Mouse (Mus musculus): Measurements from ENCODE around the gene Arhgap30.

Arhgap30 gene

GRCm38 (mm10) chr1:171388376-171389102 lies at the start of gene Arhgap30:
Gene Arhgap30 (plus strand): TSS chr1:171388954.
- DNase-seq (ENCODE audit: low read depth, low spot score), result peak; percentile 96

GRCm38 (mm10) chr1:171342262-171343207 lies 46.2 kb upstream of the Arhgap30 start:
- no peak for DNase-seq (ENCODE audit: low read depth, low spot score)

- DNase-seq (ENCODE audit: low read depth, low spot score), result peak; percentile 42
Observed at GRCm38 (mm10) chr1:171343922-171344677, 44.7 kb upstream of the Arhgap30 start.

GRCm38 (mm10) chr1:171344715-171345114 lies 44.0 kb upstream of the Arhgap30 start:
- DNase-seq (ENCODE audit: low read depth, low spot score), result no peak

GRCm38 (mm10) chr1:171345225-171346094 lies 43.3 kb upstream of the Arhgap30 start, which contains the start of the genes Nit1 and Pfdn2:
Gene Nit1 (minus strand): TSS chr1:171345646.
Gene Pfdn2 (plus strand): TSS chr1:171345670.
- peak; percentile 95 for DNase-seq (ENCODE audit: low read depth, low spot score)

- DNase-seq (ENCODE audit: low read depth, low spot score), result peak; percentile 41
Observed at GRCm38 (mm10) chr1:171346095-171346450, 42.7 kb upstream of the Arhgap30 start.

- no peak for DNase-seq (ENCODE audit: low read depth, low spot score)
Observed at GRCm38 (mm10) chr1:171348665-171349064, 40.1 kb upstream of the Arhgap30 start.

GRCm38 (mm10) chr1:171349210-171349609 lies 39.5 kb upstream of the Arhgap30 start:
- no peak for DNase-seq (ENCODE audit: low read depth, low spot score)

- DNase-seq (ENCODE audit: low read depth, low spot score), result peak; percentile 92
Observed at GRCm38 (mm10) chr1:171355812-171356340, 32.9 kb upstream of the Arhgap30 start.

GRCm38 (mm10) chr1:171356814-171357213 lies 31.9 kb upstream of the Arhgap30 start:
- no peak for DNase-seq (ENCODE audit: low read depth, low spot score)

- peak; percentile 81 for DNase-seq (ENCODE audit: low read depth, low spot score)
Observed at GRCm38 (mm10) chr1:171358421-171358820, 30.3 kb upstream of the Arhgap30 start.

GRCm38 (mm10) chr1:171360253-171360652 lies 28.5 kb upstream of the Arhgap30 start:
- DNase-seq (ENCODE audit: low read depth, low spot score), result no peak

GRCm38 (mm10) chr1:171360656-171361055 lies 28.1 kb upstream of the Arhgap30 start, which contains the start of gene Klhdc9:
Gene Klhdc9 (minus strand): TSS chr1:171360798.
- DNase-seq (ENCODE audit: low read depth, low spot score), result peak; percentile 92

- peak; percentile 91 for DNase-seq (ENCODE audit: low read depth, low spot score)
Observed at GRCm38 (mm10) chr1:171361106-171362103, 27.3 kb upstream of the Arhgap30 start.

GRCm38 (mm10) chr1:171365934-171366333 lies 22.8 kb upstream of the Arhgap30 start:
- DNase-seq (ENCODE audit: low read depth, low spot score), result no peak

GRCm38 (mm10) chr1:171369845-171370556 lies 18.8 kb upstream of the Arhgap30 start, which contains the start of gene Nectin4:
Gene Nectin4 (plus strand): TSS chr1:171370099.
- no peak for DNase-seq (ENCODE audit: low read depth, low spot score)

GRCm38 (mm10) chr1:171372880-171373279 lies 15.9 kb upstream of the Arhgap30 start:
- no peak for DNase-seq (ENCODE audit: low read depth, low spot score)

- DNase-seq (ENCODE audit: low read depth, low spot score), result no peak
Observed at GRCm38 (mm10) chr1:171373946-171374345, 14.8 kb upstream of the Arhgap30 start.
